Mouse (Mus musculus) kidney, embryonic 14.5 days (tissue): ENCODE data around the gene Tmem259. TPM values are rescaled to one million over a fixed set of nuclear protein-coding genes. Genes with fewer than 3 reads are reported as not detected.

ENCODE experiments used
- ATAC-seq: fragments of 200-750 bp; cut with Nextera tagmentation; 2 replicates; pipeline ENCODE4 v1.8.0; 2017; ENCODE audit warnings: moderate number of reproducible peaks, mild to moderate bottlenecking, moderate TSS enrichment, moderate library complexity; ENCODE audit not compliant: low FRiP score, low TSS enrichment
- H3K27ac ChIP-seq: fragments of 300-500 bp; sonication (generic); 2 replicates; pipeline ENCODE4 v1.5.1; 2014; ENCODE audit warnings: low read depth, mild to moderate bottlenecking, low read length, moderate library complexity, mixed read lengths
- H3K27me3 ChIP-seq: fragments of 300-500 bp; sonication (generic); 2 replicates; pipeline ENCODE4 v1.6.1; 2014; ENCODE audit warnings: mild to moderate bottlenecking, low read length; ENCODE audit not compliant: control insufficient read depth, insufficient read depth
- H3K36me3 ChIP-seq: fragments of 300-500 bp; sonication (generic); 2 replicates; pipeline ENCODE4 v1.6.1; 2014; ENCODE audit warnings: low read length, mixed read lengths; ENCODE audit not compliant: control insufficient read depth, insufficient read depth
- H3K4me1 ChIP-seq: fragments of 300-500 bp; sonication (generic); 2 replicates; pipeline ENCODE4 v1.6.1; 2014; ENCODE audit warnings: low read length, mixed read lengths; ENCODE audit not compliant: control insufficient read depth, insufficient read depth
- H3K4me2 ChIP-seq: fragments of 300-500 bp; sonication (generic); replicated peaks from 2 replicates; pipeline ENCODE4 v1.6.1; 2014; ENCODE audit warnings: low read depth, mild to moderate bottlenecking, low read length
- H3K4me3 ChIP-seq: fragments of 300-500 bp; sonication (generic); 2 replicates; pipeline ENCODE4 v1.5.1; 2014; ENCODE audit warnings: mild to moderate bottlenecking, low read length
- H3K9ac ChIP-seq: fragments of 300-500 bp; sonication (generic); 2 replicates; pipeline ENCODE4 v1.6.1; 2014; ENCODE audit warnings: low read depth, mild to moderate bottlenecking, low read length, moderate library complexity
- H3K9me3 ChIP-seq: fragments of 300-500 bp; sonication (generic); 2 replicates; pipeline ENCODE4 v1.6.1; 2016; ENCODE audit warnings: low read length; ENCODE audit not compliant: control insufficient read depth
- WGBS: fragments of 180-500 bp; shearing (Covaris S2); extraction: QIAGEN DNeasy Blood & Tissue Kit; methylation state at CpG from one replicate; pipeline ENCODE4 v1.1.7; 2014; 5-methylcytosine and 5-hydroxymethylcytosine counted together
- polyA plus RNA-seq: library from polyadenylated mRNA; unstranded; fragments of >200 nt; fragmentation: Nextera tagmentation; extraction: Ambion mirVana; gene quantifications from 2 replicates; pipeline ENCODE4 v1.2.1, GENCODE M21; 2014

Tmem259 gene
- polyA plus RNA-seq, 1 experiment from 2014 or later, result 18.8 TPM

DNA sequence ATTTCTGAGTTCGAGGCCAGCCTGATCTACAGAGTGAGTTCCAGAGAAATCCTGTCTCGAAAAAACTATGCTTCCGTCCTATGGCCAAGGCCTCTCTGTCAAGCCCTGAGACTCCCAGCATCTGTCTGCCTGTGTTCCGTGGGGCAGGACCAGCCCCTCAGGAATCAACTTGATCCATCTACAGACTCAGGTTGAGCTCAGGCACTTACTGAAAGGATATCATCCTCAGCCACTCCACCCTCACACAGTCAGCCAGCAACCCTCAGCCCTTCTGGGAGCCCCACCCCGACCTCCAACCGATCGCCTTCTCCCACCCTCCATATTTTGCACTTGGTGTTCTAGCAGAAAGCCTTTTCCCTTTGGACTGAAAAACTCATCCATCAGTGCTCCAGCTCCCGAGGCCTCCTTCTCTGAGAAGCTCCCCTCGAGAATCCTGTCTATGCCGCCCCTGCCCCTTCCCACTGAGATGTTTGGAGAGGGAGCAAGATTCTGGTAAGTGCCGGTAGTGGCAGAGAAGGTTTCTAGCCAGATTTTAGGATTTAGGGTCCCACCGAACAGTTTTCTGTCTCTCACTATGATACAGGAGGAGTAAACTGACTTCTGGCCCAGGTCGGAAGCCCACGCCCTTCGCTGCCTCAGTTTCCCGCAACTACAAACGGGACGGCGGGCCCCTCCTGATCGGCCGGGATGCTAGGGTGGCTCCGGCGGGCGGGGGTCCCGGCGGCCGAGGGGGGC lies 3.8 kb upstream of the Tmem259 start:
- Histone ChIP-seq H3K9me3 (peaks cover 9% of the 10 kb centered on the region; the same call in 1 of the 2 replicates), H3K9ac (peak overlapping the region; percentile 64), H3K4me2 (peak overlapping the region; percentile 59), H3K27me3 (no peaks in the 10 kb centered on the region), H3K4me1 (peaks cover 32% of the 10 kb centered on the region), H3K27ac (peak overlapping the region; percentile 84), H3K36me3 (peaks cover 22% of the 10 kb centered on the region), H3K4me3 (peak overlapping the region; percentile 52)
- ATAC-seq, result no peak
- WGBS, result 10% methylated on average over 27 of the region's 27 CpGs

DNA sequence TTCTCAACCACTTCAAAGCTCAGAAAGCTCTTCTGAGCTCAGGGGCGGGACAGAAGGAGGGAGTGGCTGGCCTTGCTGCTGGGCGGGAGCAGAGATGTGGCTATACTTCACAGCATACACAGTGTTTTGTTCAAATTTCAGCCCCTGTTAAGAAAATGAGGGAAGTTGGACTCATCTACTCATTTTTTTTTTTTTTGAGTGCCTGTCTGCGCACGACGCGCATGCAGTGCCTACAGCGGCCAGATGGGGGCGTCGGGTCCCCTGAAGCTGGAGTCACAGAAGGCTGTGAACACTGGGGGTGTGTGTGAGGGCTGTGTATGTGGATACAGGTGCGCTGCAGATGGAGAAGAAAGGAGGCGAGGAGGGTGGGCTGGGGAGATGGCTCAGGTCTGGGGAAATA lies 2.8 kb upstream of the Tmem259 start:
- no peak overlapping the region; the same call in 1 of the 2 replicates for H3K9ac ChIP-seq
- peak overlapping the region; percentile 59; the same call in 1 of the 2 replicates for H3K4me2 ChIP-seq
- 3% methylated on average over 11 of the region's 11 CpGs for WGBS
- H3K27me3 ChIP-seq, result no peaks in the 10 kb centered on the region
- H3K4me1 ChIP-seq, result peaks cover 38% of the 10 kb centered on the region
- no peak overlapping the region; the same call in 1 of the 2 replicates for H3K4me3 ChIP-seq
- peaks cover 9% of the 10 kb centered on the region; the same call in 1 of the 2 replicates for H3K9me3 ChIP-seq
- ATAC-seq, result no peak
- H3K36me3 ChIP-seq, result peaks cover 13% of the 10 kb centered on the region
- peak overlapping the region; percentile 48 for H3K27ac ChIP-seq

DNA sequence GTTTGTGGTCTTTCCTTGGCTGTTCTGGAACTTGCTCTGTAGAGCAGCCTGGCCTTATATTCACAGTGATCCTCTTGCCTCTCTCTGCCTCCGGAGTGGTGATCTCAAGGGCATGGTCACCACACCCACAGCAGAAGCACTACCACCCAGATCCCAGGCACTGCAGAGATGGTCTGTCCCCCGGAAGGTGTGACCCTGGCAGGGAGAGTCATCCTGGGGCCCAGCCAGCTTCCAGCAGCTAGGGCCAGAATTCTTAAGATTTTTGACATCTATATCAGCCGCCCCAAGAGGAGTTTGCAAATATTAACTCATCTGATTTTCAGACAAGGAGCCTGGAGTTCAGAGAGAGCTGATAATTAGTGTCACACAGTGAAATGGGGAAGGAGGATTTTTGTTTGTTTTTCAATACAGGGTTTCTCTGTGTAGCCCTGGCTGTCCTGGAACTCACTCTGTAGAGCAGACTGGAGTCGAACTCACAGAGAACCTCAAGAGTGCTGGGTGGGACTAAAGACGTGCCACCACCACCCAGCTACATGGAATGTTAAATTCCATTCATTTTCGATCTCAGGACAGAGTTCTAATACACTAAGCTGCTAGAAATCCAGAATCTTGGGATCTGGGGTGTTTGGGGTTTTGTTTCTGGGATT lies 2.2 kb upstream of the Tmem259 start:
- WGBS, result 42% methylated on average over 6 of the region's 6 CpGs
- ATAC-seq, result no peak
- Histone ChIP-seq H3K27ac (peak overlapping the region; percentile 91), H3K36me3 (peaks cover 8% of the 10 kb centered on the region; the same call in 1 of the 2 replicates), H3K4me1 (peaks cover 38% of the 10 kb centered on the region), H3K9me3 (peaks cover 5% of the 10 kb centered on the region; the same call in 1 of the 2 replicates), H3K9ac (peak overlapping the region; percentile 24; the same call in 1 of the 2 replicates), H3K4me3 (peak overlapping the region; percentile 62), H3K4me2 (peak overlapping the region; percentile 88), H3K27me3 (no peaks in the 10 kb centered on the region)

DNA sequence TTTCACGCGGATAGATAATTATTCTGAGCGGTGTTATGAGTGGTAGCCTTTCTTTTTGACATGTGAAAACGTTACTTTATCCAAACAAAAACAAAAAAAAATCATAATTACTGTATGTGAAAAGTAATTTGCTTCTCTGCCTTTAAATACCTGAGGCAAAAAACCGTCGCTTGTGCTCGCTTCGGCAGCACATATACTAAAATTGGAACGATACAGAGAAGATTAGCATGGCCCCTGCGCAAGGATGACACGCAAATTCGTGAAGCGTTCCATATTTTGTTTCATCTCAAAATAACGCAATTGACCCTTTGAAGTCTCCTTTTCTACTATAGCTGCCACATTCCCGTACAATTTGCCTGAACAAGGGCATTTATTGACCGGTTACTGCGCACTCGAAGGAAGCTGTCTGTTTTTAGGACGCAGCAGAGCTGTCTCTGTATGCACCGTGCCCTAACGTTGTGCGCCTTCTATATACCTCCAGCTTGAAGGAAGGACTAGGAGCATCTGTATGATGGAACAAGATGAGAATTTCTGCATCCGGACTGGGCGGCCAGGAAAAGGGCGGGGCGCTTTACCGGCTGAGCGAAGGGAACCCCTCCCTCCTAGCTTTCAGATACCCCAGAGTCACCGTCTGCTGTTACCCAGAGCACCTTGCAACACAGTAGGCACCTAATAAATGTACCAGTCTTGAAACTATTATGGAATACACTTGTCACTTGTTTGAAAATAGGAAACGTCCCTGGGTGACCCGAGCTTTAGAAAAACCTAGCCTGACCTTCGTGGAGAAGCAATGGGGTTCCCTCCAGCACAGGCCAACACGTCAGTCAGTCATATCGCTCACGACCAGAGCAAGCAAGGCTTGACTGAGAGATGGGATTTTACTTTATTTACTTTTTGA lies 1.5 kb upstream of the Tmem259 start:
- ATAC-seq, result no peak
- Histone ChIP-seq H3K27me3 (no peaks in the 10 kb centered on the region), H3K27ac (peak overlapping the region; percentile 91), H3K36me3 (peaks cover 4% of the 10 kb centered on the region; the same call in 1 of the 2 replicates), H3K4me3 (peak overlapping the region; percentile 62), H3K9me3 (no peaks in the 10 kb centered on the region), H3K4me1 (peaks cover 38% of the 10 kb centered on the region), H3K9ac (peak overlapping the region; percentile 53), H3K4me2 (peak overlapping the region; percentile 88)
- WGBS, result 5% methylated on average over 35 of the region's 35 CpGs

DNA sequence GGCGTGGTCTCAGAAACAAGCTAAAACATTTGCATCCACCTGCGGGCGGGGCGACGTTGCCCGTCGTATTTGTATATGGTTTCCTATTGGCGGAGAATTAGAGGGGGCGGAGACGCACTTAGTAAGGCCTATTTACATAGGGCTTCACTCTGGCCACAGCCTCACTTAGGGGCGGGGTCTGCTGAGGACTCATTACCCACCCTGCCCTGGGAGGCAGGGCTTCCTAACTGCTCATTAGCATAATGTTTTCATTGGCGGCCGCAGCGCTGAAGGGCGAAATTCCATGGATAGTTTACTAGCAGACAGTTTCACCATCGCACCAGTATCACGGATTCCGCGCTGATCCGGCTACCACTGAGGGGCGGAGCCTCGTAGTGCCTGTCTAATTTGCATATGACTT lies 741 bp upstream of the Tmem259 start:
- H3K9me3 ChIP-seq, result no peaks in the 10 kb centered on the region
- WGBS, result under 1% methylated on average over 22 of the region's 22 CpGs
- peaks cover 7% of the 10 kb centered on the region for H3K36me3 ChIP-seq
- peak overlapping the region; percentile 89 for H3K9ac ChIP-seq
- no peaks in the 10 kb centered on the region for H3K27me3 ChIP-seq
- peak; percentile 92 for ATAC-seq
- H3K27ac ChIP-seq, result peak overlapping the region; percentile 91
- H3K4me2 ChIP-seq, result peak overlapping the region; percentile 88
- peak overlapping the region; percentile 62 for H3K4me3 ChIP-seq
- H3K4me1 ChIP-seq, result peaks cover 36% of the 10 kb centered on the region

DNA sequence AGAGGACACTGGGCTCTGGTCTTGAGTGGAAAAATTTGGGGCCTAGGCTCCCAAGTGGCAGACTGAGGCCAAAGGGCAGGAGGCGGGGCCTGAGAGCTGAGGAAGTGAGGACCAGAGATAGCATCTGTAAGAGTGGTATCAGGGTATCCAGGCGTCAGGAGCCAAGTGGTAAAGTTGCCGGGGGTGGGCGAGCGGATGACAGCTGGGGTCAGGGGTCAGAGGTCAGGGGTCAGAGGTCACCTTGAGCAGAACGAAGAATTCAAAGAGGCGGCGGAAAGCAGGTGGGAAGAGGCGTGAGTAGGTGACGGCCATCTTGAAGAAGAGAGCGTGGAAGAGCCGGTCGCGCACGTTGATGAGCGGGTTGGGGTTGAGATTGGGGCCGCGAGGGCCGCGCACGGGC lies 460 bp downstream of the Tmem259 start:
- peak overlapping the region; percentile 89 for H3K9ac ChIP-seq
- H3K27me3 ChIP-seq, result no peaks in the 10 kb centered on the region
- H3K4me1 ChIP-seq, result peaks cover 29% of the 10 kb centered on the region
- peak overlapping the region; percentile 88 for H3K4me2 ChIP-seq
- no peaks in the 10 kb centered on the region for H3K9me3 ChIP-seq
- H3K36me3 ChIP-seq, result peaks cover 16% of the 10 kb centered on the region
- ATAC-seq, result 0 out of 2 replicates have a peak, but pooled peaks have one; percentile 1
- peak overlapping the region; percentile 62 for H3K4me3 ChIP-seq
- WGBS, result 1% methylated on average over 21 of the region's 21 CpGs
- H3K27ac ChIP-seq, result peak overlapping the region; percentile 91

DNA sequence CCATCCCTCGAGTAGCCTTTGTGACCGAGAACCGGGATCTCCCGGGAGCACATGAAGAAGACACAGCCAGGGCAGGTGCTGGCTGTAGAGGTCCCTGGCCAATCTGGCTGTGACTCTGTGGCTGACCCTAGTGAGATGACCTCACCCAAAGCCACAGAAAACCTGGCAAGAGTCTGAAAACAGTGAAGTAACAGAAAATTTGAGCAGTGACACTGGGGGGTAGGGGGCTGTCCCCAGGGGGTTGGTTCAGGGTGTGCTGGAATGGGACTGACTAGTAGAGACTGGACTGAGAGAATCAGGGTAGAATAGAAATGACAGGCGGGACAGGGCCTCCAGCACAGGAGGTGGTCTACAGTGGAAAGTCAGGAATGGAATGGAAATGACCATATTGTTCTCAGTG lies 925 bp downstream of the Tmem259 start:
- peaks cover 29% of the 10 kb centered on the region for H3K4me1 ChIP-seq
- peak overlapping the region; percentile 89; the same call in 1 of the 2 replicates for H3K9ac ChIP-seq
- H3K4me2 ChIP-seq, result peak overlapping the region; percentile 88
- peak overlapping the region; percentile 62 for H3K4me3 ChIP-seq
- H3K27me3 ChIP-seq, result no peaks in the 10 kb centered on the region
- no peak overlapping the region for H3K27ac ChIP-seq
- no peaks in the 10 kb centered on the region for H3K9me3 ChIP-seq
- 79% methylated on average over 5 of the region's 5 CpGs for WGBS
- H3K36me3 ChIP-seq, result peaks cover 21% of the 10 kb centered on the region
- no peak for ATAC-seq

DNA sequence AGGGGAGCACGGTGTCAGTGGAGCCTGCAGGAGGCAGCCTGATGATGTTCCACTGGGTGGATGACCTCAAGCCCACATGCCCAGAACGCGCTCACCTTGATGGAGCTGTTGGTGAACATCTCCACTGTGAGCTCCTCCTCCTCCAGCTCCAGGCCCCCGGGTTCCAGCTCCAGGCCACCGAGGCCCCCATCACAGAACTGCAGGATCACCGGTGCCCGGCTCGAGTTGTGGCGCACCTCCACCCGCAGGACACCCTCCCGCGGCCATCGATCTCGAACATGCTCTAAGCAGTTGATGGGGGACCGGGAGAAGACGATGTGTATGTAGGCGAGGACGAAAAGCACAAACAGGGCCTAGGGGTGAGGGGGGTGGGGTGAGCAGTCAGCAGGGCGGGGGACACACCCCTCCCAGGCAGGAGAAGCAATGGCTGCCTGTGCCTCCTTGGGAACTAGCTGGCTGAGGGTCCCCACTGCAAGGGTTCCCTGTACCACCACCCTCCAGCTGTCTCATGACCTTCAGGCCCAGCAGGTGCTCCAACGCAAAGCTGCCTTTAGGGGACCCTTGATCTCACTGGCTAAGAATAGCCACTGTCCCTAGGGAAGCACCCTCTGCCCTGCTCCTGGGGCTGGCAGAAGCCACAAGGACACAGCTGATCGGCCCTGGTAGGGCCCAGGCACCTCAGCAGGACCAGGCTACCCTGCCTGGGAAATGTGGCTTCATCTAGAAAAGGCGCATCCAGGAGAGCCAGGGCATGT lies 4.6 kb downstream of the Tmem259 start:
- H3K36me3 ChIP-seq, result peaks cover 53% of the 10 kb centered on the region
- no peak overlapping the region for H3K27ac ChIP-seq
- no peaks in the 10 kb centered on the region for H3K27me3 ChIP-seq
- H3K4me2 ChIP-seq, result no peak overlapping the region
- H3K4me3 ChIP-seq, result no peak overlapping the region
- peaks cover 14% of the 10 kb centered on the region for H3K4me1 ChIP-seq
- ATAC-seq, result no peak
- 0 out of 2 replicates have a peak, but pooled peaks cover 5% of the 10 kb centered on the region for H3K9me3 ChIP-seq
- no peak overlapping the region for H3K9ac ChIP-seq
- 93% methylated on average over 22 of the region's 22 CpGs for WGBS
